Mouse (Mus musculus): ENCODE measurements at regions not wholly inside any gene's neighbourhood (a gene's known extent, or its start where the extent isn't known, plus 50 kb on each side); places are given as distances from the start of the nearest gene placed in this dataset.

DNA sequence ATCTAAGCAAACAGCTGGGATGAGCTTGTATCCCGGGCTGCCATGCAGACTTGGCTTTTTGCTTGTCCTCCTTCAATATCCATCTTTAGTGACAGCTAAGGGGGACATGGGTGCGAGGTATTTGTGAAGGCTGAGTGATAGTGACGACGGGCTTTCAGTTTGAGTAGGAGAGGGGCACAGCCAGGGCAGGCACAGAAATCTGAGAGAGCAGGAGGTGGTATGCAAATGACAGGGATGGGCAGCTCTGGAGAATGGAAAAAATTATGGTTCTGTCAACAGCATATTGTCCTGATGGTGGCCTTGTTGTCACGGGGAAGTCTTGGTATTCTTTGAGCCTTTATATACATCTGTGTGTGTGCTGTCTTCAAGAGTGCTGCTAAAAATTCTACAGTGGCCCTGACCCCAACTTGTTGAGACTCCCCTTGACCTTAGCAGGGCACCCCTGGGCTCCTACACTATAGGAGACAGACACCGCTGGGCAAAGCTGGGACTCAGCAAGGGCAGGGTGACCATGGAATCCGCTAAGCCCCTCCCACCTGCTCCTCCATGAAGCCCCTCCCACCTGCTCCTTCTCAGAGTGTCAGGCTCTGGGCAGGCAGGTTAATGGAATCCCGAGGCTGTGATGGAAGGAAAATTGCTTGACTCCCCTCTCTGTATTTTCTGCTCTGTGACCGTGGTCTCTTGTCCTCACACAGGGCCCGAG lies 156.1 kb downstream of the Matn1 start:
- DNase-seq = peak; percentile 10

- DNase-seq = no peak
Observed at GRCm38 (mm10) chr4:131100796-131101156, 156.6 kb downstream of the Matn1 start.

- no peak for DNase-seq
Observed at GRCm38 (mm10) chr4:131102163-131102562, 158.0 kb downstream of the Matn1 start.

DNA sequence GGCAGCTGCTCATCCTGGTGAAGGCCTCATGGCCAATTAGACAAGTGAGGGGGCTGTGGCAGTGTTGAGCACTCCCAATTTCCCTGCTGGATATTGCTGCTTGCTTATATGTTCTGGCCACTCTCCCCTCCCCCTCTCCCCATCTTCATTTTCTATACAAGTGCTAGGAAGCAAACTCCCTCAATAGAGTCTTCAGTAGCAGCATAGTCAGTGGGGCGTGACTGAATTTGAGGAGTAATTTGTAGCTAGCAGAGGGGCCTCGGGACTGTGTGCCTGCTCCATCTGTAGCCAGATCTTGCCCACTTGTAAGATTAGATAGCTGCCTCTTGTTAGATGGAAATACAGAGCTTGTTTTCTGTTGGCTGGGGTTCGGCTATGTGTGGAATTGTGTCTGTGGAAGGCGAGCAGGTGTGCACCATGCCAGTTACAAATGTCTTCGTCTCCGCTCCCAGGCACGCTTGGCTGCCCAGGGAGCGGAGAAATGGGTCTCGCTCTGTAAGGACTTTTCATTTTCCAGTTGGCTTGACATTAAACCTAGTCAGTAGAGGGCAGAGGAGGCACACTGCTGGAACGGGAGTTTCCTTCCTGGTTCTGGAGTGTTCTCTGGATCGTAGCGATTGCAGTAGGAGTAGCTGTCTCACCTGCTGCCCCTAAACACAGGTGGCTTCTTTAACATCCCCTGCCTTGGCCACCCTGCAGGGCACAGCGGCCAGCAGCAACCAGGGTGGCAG lies 163.1 kb downstream of the Matn1 start:
- no peak for DNase-seq

- DNase-seq = no peak
Observed at GRCm38 (mm10) chr4:131112536-131112935, 168.4 kb downstream of the Matn1 start.

DNA sequence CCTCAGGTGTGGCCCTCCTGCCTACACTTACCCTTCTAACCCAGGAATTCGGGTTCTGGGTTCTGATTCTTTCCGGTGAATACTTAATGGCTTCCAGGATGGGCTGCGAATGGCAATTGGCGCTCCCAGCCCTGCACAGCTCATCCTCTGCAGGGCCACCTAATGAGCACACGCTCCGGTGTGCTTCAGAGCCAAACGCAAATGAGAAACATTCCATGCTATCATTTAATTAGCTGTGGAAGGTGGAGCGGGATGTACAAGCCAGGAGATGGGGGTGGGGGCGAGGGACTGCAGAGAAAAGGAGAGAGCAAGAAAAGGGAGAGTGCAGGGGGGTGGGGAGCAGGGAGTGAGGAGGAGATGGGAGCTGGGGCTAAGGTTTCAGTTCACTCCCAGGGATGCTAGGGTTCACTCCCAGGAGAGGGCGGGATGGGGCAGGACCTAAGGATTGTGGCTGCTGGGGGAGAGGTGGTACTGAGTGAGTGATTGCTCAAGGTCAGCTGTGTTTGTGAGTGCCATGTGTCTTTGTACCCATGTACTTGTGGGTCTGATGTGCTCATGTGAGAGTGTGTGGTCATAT lies 169.6 kb downstream of the Matn1 start:
- no peak for DNase-seq

DNA sequence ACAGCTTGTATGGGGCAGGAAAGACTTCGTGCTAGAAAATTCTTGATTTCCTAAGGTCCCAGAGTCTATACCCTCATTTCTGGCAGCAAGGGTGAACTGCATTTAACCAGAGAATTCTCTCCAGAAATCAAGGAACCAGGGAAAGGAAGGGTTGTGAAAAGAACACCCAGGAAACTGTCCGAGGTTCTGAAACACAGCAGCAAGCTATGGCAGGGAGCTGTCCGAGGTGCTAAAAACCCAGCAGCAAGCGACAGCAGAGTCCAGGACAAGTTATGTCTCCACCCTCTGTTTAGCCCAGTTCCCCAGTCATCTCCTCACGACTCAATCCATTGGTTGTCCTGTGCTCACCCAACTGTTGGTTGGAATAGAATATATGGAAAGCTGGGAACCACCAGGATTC lies 171.1 kb downstream of the Matn1 start:
- peak; percentile 86 for DNase-seq

DNA sequence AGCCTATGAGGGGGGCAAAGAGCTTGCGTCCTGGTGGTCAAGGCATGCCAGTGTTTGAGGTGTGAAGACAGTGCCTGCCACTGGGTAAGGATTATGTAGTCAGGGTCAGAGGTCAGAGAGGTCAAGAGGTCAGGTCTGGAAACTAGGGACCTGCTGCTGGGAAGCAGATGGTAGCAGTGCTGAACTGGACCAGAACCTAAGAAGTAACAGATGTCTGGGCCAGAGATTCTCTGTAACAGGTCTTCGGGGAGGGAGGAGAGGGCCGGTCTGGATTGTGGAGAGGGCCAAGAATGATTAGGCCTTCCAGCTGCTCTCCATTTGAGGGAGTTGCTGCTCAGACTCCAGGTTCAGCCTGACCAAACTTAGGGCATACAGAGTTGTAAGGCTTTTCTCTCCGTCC lies 174.4 kb downstream of the Matn1 start:
- DNase-seq = no peak

DNA sequence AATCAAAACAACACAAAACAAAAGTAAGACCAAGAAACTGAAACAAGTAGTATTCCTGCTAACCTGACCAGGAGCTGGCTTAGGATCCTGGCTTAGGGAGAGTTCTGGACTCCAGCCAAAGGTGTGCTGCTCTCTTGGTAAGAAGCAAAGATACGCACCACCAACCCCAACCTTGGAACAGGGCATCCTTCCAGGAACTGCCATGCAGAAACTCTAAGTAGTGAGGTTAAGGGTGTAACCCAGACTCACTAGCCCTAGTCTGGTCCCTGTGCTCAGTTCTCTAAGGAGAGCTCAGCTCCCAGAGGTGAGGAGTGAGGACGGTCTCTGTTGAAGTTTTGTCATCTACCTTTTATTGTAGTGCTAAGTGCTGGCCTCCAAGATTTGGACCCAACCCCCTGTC lies 175.4 kb downstream of the Matn1 start:
- no peak for DNase-seq

DNA sequence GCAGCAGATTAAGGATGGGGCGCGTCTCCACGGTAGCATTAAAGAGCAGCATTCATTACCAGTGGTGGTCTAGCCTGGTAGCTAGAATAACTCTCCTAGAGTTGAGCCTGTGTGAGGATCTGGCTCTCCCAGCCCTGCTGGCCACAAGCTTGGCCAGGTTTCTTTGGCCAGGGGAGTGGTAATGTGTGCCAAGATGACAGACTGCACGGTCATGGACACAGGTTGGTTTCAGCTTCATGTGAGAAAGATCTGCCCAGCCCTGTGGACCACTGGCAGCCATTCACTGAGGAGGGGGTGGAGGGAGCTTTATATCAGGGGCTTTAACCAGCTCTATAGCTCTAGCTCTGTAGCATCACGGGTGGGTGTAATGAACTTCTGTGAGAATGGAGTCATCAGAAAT lies 176.5 kb downstream of the Matn1 start:
- no peak for DNase-seq

GRCm38 (mm10) chr4:131125975-131126374 lies 181.8 kb downstream of the Matn1 start:
- no peak for DNase-seq

DNA sequence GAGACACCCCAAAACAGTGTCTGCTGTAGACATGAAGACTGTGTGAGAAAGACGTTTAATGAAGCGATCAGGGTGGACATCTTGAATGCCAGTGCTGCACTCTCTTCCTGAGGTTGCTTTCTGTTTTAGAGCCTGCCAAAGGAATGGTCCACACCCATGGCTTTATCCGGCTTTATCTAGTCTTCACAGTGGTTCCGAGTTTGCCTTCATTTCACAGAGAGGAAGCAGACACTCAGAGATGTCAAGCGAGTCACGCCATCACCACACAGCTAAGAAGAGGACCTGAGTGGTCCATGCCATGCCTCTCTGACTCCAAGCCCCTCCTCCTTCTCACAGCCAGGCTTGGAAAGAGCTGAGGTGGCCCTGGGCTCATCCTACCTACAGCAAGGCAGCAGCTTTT lies 182.7 kb downstream of the Matn1 start:
- DNase-seq = no peak

DNA sequence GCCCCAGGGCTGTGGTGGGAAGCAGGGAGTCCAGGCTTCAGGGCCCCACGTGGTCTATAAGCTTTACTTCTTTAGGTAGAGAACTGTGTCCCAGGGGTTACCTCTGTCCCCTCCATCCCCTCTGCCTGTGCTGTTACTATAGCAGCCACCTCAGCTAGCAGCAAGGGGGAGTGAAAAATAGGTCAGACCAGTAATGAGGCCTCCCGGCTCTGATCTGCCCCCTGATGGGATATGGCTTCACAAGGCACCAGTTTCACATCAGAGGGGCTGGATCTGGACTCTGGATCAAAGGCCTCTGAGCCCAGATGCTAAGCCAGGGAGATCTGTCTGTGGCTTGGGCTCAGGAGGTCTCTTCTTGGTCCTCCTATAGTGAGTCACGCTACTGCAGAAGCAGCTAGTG lies 184.5 kb downstream of the Matn1 start:
- no peak for DNase-seq

DNA sequence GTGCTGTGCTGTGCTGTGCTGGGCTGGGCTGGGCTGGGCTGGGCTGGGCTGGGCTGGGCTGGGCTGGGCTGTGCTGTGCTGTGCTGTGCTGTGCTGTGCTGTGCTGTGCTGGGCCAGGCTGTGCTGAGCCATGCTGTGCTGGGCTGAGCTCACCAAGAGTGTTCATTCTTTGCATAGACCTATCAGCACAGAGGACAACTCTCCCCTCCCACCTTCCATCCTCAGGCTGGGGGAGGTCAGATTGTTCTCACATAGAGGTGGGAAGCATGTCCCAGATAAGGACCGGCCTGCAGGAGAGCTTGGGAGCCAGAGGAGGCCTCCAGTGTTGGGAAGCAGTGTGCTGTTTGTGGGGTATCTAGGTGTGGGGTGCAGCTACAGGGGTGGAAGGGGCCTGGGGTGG lies 188.0 kb downstream of the Matn1 start:
- DNase-seq = no peak

GRCm38 (mm10) chr4:131132781-131133180 lies 188.6 kb downstream of the Matn1 start:
- DNase-seq = no peak

DNA sequence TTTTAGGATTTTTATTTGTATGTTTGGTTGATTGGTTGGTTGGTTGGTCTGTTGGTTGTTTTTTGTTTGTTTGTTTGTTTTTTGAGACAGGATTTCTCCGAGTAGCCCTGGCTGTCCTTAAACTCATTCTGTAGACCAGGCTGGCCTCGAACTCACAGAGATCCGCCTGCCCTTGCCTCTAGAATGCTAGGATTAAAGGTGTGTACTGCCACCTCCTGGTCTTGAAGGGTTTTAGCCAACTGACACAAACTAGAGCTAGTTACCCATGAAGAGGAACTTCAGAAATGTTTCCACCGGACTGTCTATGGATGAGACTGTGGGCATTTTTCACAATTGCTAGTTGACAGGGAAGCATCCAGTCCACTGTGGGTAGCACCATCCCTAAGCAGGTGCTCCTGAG lies 191.7 kb downstream of the Matn1 start:
- DNase-seq = no peak

GRCm38 (mm10) chr4:131138891-131139290 lies 194.7 kb downstream of the Matn1 start:
- no peak for DNase-seq

GRCm38 (mm10) chr4:131141890-131142465 lies 197.8 kb downstream of the Matn1 start:
- no peak for DNase-seq

GRCm38 (mm10) chr4:131145507-131145906 lies 201.3 kb downstream of the Matn1 start:
- DNase-seq = no peak

DNA sequence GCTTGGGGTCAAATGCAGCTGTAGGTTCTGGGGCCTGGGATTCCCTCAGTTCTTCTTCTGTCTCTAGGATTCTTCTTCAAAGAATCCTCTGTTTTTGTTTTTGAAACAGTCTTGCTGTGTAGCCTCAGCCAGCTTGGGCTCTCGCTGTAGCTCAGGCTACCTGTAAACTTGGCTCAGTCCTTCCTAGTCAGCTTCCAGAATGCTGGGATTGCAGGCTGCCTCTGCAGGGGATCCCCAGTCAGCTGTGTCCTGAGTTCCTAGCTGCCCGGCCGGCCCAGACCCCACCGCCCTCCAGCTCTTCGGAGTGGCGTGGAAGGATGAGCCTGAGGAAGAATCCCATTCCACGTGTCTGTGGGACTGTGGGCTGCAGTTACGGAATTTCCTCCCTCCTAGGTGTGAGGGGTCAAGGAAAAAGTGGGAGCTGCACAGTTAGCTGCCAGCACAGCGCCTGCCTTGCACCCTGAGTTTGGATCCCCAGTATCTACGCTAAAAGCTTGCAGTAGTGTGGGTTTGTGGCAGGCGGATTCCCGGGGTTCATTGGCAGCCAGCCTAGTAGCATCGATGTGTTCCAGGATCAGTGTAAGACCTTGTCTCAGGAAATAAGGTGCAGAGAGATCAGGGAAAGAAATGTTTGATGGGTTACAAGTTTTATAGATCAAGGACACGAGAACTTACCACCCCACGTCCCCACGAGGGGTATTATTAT lies 204.0 kb downstream of the Matn1 start:
- DNase-seq = no peak

DNA sequence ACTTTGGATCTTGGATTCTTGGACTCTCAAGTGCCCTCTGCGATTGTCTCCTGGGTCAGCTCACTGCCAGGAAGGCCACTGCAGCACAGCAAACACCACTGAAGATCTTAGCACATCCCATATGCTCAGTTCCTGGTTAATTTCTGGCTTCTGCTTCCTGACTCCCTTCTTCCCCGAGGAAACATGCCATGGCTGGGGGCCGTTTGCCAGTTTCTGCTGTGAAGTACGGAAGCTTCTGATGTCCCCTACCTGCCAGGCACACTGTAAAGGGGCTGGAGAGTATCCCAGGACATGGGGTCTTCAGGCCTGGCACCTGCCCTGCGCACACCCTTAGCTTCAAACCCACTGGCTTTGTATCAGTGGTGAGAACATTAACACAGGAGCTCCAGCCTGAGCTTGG lies 205.3 kb downstream of the Matn1 start:
- DNase-seq = no peak

DNA sequence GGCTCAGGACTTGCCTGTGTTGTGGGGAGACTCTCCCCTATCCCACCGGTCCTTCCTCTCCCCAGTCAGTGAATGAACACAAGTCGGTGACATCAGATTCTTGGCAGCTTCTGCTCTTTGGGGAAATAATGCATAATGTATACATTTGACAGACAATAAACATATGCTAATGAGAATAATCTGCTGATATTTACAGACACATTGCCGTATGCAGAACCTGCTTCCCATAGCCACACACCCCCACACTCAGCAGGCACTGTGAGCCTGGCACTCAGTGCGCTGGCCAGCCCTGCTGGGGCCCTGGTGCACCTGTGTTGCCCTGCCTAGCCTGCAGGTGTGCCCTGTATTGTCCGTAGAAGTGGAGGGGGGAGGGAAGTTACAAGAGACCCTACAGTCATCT lies 215.5 kb downstream of the Matn1 start:
- no peak for DNase-seq

DNA sequence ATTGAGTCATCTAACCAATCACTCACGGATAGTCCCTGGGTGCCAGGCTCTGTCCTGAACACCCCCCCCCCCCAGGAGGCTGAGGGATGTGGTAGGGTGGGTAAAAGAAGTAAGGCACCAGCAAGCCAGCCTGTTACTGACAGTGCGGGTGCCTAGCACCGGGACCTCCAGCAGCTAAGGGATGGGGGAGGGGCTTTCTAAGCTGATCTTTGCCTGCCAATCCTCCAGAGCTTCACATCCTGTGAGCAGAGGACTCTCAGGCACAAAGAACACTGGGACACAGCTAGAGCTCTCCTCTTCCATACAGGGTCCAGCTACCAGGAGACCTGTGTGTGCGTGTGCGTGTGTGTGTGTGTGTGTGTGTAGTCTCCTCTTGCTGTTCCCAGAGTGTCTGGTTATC lies 215.9 kb downstream of the Matn1 start:
- DNase-seq = no peak

Measured in lung, postnatal 10 days (tissue).